Mouse (Mus musculus): ENCODE results near the gene Skp1a. TPM values are rescaled to one million over a fixed set of nuclear protein-coding genes. Genes with fewer than 3 reads are reported as not detected.

The Skp1a gene
- polyA plus RNA-seq, 1 experiment from 2014 or later = 1,120 TPM

GRCm38 (mm10) chr11:52249452-52249851, 17.7 kb downstream of the Skp1a start:
- Histone ChIP-seq H3K36me3 (ENCODE audit: control insufficient read depth, insufficient read depth, low read length) (peaks cover 9% of the 10 kb centered on the region), H3K4me3 (ENCODE audit: low read depth, low read length) (no peak overlapping the region), H3K27me3 (ENCODE audit: control insufficient read depth, insufficient read depth, low read depth, low read length) (no peaks in the 10 kb centered on the region), H3K27ac (ENCODE audit: low read length) (no peak overlapping the region), H3K4me1 (ENCODE audit: control insufficient read depth, insufficient read depth, low read length) (no peaks in the 10 kb centered on the region), H3K4me2 (ENCODE audit: low read length) (no peak overlapping the region), H3K9ac (ENCODE audit: low read depth, low read length) (no peak overlapping the region), H3K9me3 (replicated peaks; ENCODE audit: control insufficient read depth, low read length, poor library complexity, severe bottlenecking) (no peaks in the 10 kb centered on the region)
- ATAC-seq = no peak
- WGBS = 87% methylated on average over 2 of the region's 2 CpGs

DNA sequence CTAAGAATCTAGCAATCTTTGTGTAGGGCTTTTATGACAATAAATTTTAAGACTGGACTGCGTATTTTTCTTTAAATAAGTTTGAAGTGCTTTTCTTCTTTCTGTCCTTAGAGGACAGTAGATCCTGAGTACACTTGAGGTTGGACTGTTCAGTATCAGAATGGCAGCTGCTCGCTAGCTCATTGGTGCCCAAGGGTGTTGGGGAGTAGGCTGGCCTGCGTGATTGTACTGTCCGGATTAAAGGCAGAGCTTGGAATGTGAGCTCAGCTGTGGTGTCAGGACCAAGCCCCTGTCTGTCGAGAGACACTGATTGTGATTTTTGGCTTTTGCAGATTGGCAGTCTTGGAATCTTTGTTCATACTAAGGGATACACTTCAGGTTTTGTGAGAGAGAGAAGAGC, 20.0 kb downstream of the Skp1a start:
- no peaks in the 10 kb centered on the region for H3K27me3 ChIP-seq (ENCODE audit: control insufficient read depth, insufficient read depth, low read depth, low read length)
- ATAC-seq = no peak
- 69% methylated on average over 5 of the region's 5 CpGs for whole genome bisulfite sequencing
- H3K36me3 ChIP-seq (ENCODE audit: control insufficient read depth, insufficient read depth, low read length) = peaks cover 5% of the 10 kb centered on the region; the same call in 1 of the 2 replicates
- H3K27ac ChIP-seq (ENCODE audit: low read length) = no peak overlapping the region
- H3K4me1 ChIP-seq (ENCODE audit: control insufficient read depth, insufficient read depth, low read length) = no peaks in the 10 kb centered on the region
- no peak overlapping the region for H3K9ac ChIP-seq (ENCODE audit: low read depth, low read length)
- H3K4me2 ChIP-seq (ENCODE audit: low read length) = no peak overlapping the region
- H3K9me3 ChIP-seq (replicated peaks; ENCODE audit: control insufficient read depth, low read length, poor library complexity, severe bottlenecking) = no peaks in the 10 kb centered on the region
- no peak overlapping the region for H3K4me3 ChIP-seq (ENCODE audit: low read depth, low read length)

DNA sequence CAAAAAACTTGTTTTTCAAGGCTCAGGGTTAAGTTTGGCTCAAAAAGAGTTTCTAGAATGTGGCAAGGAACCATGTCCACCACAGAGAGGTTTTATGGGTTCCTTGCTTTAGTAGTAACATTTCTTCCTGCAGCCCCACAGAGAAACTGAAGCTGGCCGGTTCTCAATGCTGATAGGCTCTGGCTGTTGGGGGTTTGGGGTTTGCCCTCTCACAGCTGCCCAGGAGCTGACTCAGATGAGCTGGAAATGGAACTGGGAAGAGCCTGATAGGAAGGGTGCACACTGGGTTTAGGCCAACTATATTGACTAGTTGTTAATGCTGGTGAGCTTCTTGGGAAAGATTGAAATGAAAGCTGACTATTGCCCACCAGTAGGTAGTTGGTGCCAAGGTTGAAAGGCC, 20.9 kb downstream of the Skp1a start:
- no peak for ATAC-seq
- no peaks in the 10 kb centered on the region for H3K27me3 ChIP-seq (ENCODE audit: control insufficient read depth, insufficient read depth, low read depth, low read length)
- peaks cover 5% of the 10 kb centered on the region; the same call in 1 of the 2 replicates for H3K36me3 ChIP-seq (ENCODE audit: control insufficient read depth, insufficient read depth, low read length)
- H3K9me3 ChIP-seq (replicated peaks; ENCODE audit: control insufficient read depth, low read length, poor library complexity, severe bottlenecking) = no peaks in the 10 kb centered on the region
- no peak overlapping the region for H3K4me3 ChIP-seq (ENCODE audit: low read depth, low read length)
- 80% methylated on average over 1 of the region's 1 CpGs for WGBS
- no peak overlapping the region for H3K27ac ChIP-seq (ENCODE audit: low read length)
- no peak overlapping the region for H3K9ac ChIP-seq (ENCODE audit: low read depth, low read length)
- no peak overlapping the region for H3K4me2 ChIP-seq (ENCODE audit: low read length)
- H3K4me1 ChIP-seq (ENCODE audit: control insufficient read depth, insufficient read depth, low read length) = no peaks in the 10 kb centered on the region

DNA sequence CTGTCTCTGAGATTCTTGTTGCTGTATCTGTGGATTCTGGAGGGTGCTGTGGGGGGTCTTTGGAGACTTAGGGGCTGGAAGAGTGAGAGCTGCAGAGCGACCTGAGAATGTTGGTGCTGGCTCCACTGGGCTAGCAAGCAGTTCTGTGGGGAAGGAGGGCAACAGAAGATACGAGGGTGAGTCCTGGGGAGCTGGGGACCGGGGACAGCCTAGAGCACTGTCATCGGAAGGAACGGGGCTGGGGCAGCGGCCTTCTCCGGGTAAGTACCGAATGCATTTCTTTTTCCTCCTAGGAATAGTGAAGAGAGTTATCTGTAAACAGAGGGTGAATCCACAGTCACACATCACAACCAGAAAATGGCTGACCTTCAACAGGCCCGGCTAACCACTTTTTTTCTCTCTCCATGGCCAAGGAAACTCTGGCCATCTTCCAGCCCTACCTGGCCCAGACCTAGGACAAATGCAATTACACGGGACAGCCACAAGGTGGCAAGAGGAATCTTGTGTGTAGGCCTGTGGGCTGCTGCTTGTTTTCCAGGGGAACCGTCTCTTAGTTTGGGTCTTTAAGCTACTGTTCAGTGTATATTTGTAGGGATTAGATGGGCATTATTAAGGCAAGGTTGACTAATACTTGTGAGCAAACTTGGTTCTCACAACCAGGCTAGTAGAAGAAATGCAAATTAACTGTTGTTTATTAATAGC, 22.0 kb downstream of the Skp1a start:
- 66% methylated on average over 11 of the region's 11 CpGs for WGBS

DNA sequence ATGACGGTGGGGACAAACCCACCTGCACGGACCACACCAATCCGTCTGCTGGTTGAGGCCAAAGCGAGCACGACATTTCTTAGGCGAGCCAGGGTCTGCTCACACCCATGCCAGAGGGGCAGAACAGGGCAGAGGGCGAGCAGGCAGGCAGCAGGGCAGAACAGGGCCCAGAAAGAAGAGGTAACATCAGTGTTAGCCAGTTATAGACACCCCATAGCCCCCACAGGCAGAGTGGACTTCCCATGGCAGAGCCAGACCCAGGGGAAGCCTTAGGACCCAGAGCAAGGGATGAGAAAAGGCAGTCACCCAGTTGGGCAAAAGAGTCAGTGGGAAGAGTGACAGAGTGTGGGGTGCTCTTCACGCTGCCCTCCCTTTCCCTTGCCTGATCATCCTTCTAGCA, 23.3 kb downstream of the Skp1a start:
- no peaks in the 10 kb centered on the region for H3K4me1 ChIP-seq (ENCODE audit: control insufficient read depth, insufficient read depth, low read length)
- no peak overlapping the region for H3K27ac ChIP-seq (ENCODE audit: low read length)
- ATAC-seq = no peak
- H3K4me3 ChIP-seq (ENCODE audit: low read depth, low read length) = no peak overlapping the region
- no peaks in the 10 kb centered on the region for H3K27me3 ChIP-seq (ENCODE audit: control insufficient read depth, insufficient read depth, low read depth, low read length)
- H3K9me3 ChIP-seq (replicated peaks; ENCODE audit: control insufficient read depth, low read length, poor library complexity, severe bottlenecking) = no peaks in the 10 kb centered on the region
- no peak overlapping the region for H3K9ac ChIP-seq (ENCODE audit: low read depth, low read length)
- H3K4me2 ChIP-seq (ENCODE audit: low read length) = no peak overlapping the region
- no peaks in the 10 kb centered on the region; the same call in 1 of the 2 replicates for H3K36me3 ChIP-seq (ENCODE audit: control insufficient read depth, insufficient read depth, low read length)
- WGBS = 90% methylated on average over 8 of the region's 8 CpGs

More for the DNA sequence above, 22.0 kb downstream of the Skp1a start:
- no peaks in the 10 kb centered on the region for H3K27me3 ChIP-seq (ENCODE audit: control insufficient read depth, insufficient read depth, low read depth, low read length)
- peaks cover 5% of the 10 kb centered on the region; the same call in 1 of the 2 replicates for H3K36me3 ChIP-seq (ENCODE audit: control insufficient read depth, insufficient read depth, low read length)
- no peak overlapping the region for H3K9ac ChIP-seq (ENCODE audit: low read depth, low read length)
- ATAC-seq = peak; percentile 76; the same call in 1 of the 2 replicates
- no peak overlapping the region for H3K27ac ChIP-seq (ENCODE audit: low read length)
- H3K4me2 ChIP-seq (ENCODE audit: low read length) = no peak overlapping the region
- no peaks in the 10 kb centered on the region for H3K4me1 ChIP-seq (ENCODE audit: control insufficient read depth, insufficient read depth, low read length)
- no peak overlapping the region for H3K4me3 ChIP-seq (ENCODE audit: low read depth, low read length)
- H3K9me3 ChIP-seq (replicated peaks; ENCODE audit: control insufficient read depth, low read length, poor library complexity, severe bottlenecking) = no peaks in the 10 kb centered on the region

DNA sequence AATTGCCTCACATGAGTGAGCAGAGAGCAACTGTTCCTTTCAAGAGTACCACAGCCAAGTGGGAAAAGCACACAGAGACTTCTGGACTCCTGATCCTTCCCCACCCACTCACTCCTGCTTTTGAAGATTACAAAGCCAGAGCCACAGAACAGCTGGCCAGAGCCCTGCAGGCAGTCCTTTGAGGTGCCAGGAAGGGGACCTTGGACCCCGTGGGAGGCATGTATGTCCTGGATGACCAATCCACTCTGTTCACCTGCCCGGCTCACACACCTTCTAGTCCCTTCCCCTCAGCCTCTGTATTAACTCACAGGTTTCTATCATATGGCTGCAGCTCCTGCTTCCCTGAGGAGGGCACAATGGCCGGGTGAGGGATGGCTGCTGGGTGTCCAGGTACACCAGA, 25.6 kb downstream of the Skp1a start:
- 89% methylated on average over 3 of the region's 3 CpGs for WGBS
- no peak for ATAC-seq

GRCm38 (mm10) chr11:52258711-52259110, 26.9 kb downstream of the Skp1a start:
- Histone ChIP-seq H3K4me3 (ENCODE audit: low read depth, low read length) (no peak overlapping the region), H3K9me3 (replicated peaks; ENCODE audit: control insufficient read depth, low read length, poor library complexity, severe bottlenecking) (no peaks in the 10 kb centered on the region), H3K4me2 (ENCODE audit: low read length) (no peak overlapping the region), H3K4me1 (ENCODE audit: control insufficient read depth, insufficient read depth, low read length) (no peaks in the 10 kb centered on the region), H3K27ac (ENCODE audit: low read length) (no peak overlapping the region), H3K27me3 (ENCODE audit: control insufficient read depth, insufficient read depth, low read depth, low read length) (no peaks in the 10 kb centered on the region), H3K36me3 (ENCODE audit: control insufficient read depth, insufficient read depth, low read length) (no peaks in the 10 kb centered on the region), H3K9ac (ENCODE audit: low read depth, low read length) (no peak overlapping the region)
- no peak for ATAC-seq
- 76% methylated on average over 5 of the region's 5 CpGs for WGBS

More for the DNA sequence above, 25.6 kb downstream of the Skp1a start:
- H3K9ac ChIP-seq (ENCODE audit: low read depth, low read length) = no peak overlapping the region
- H3K36me3 ChIP-seq (ENCODE audit: control insufficient read depth, insufficient read depth, low read length) = no peaks in the 10 kb centered on the region
- no peaks in the 10 kb centered on the region for H3K9me3 ChIP-seq (replicated peaks; ENCODE audit: control insufficient read depth, low read length, poor library complexity, severe bottlenecking)
- H3K27ac ChIP-seq (ENCODE audit: low read length) = no peak overlapping the region
- H3K27me3 ChIP-seq (ENCODE audit: control insufficient read depth, insufficient read depth, low read depth, low read length) = no peaks in the 10 kb centered on the region
- H3K4me1 ChIP-seq (ENCODE audit: control insufficient read depth, insufficient read depth, low read length) = no peaks in the 10 kb centered on the region
- H3K4me3 ChIP-seq (ENCODE audit: low read depth, low read length) = no peak overlapping the region
- H3K4me2 ChIP-seq (ENCODE audit: low read length) = no peak overlapping the region

DNA sequence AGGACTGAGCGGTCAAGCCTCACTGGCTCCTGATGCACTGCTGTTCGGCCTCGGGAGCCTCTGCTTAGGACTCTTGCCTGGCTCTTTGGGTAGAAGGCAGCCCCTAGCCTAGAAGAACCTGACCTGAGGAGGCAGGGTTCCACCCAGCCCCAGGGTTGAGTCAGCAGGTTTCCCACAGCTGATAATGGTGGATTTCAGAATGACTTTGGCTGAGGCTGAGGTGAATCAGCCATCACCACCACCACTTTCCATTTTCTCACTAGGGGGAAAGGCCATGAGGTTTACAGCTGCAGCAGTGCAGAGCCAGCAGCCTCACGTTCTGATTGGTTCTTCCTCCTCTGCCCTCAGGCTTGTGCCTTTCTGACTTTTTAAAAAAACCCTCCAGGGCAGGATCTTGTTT, 29.1 kb downstream of the Skp1a start:
- WGBS = 65% methylated on average over 4 of the region's 4 CpGs
- H3K4me2 ChIP-seq (ENCODE audit: low read length) = no peak overlapping the region
- H3K27ac ChIP-seq (ENCODE audit: low read length) = no peak overlapping the region
- H3K9ac ChIP-seq (ENCODE audit: low read depth, low read length) = no peak overlapping the region
- no peaks in the 10 kb centered on the region for H3K9me3 ChIP-seq (replicated peaks; ENCODE audit: control insufficient read depth, low read length, poor library complexity, severe bottlenecking)
- no peaks in the 10 kb centered on the region for H3K36me3 ChIP-seq (ENCODE audit: control insufficient read depth, insufficient read depth, low read length)
- no peak overlapping the region for H3K4me3 ChIP-seq (ENCODE audit: low read depth, low read length)
- no peak for ATAC-seq
- no peaks in the 10 kb centered on the region for H3K27me3 ChIP-seq (ENCODE audit: control insufficient read depth, insufficient read depth, low read depth, low read length)
- no peaks in the 10 kb centered on the region for H3K4me1 ChIP-seq (ENCODE audit: control insufficient read depth, insufficient read depth, low read length)

- Histone ChIP-seq H3K4me1 (ENCODE audit: control insufficient read depth, insufficient read depth, low read length) (no peaks in the 10 kb centered on the region), H3K27ac (ENCODE audit: low read length) (no peak overlapping the region), H3K9ac (ENCODE audit: low read depth, low read length) (no peak overlapping the region), H3K36me3 (ENCODE audit: control insufficient read depth, insufficient read depth, low read length) (no peaks in the 10 kb centered on the region), H3K4me3 (ENCODE audit: low read depth, low read length) (no peak overlapping the region), H3K9me3 (replicated peaks; ENCODE audit: control insufficient read depth, low read length, poor library complexity, severe bottlenecking) (no peaks in the 10 kb centered on the region), H3K27me3 (ENCODE audit: control insufficient read depth, insufficient read depth, low read depth, low read length) (no peaks in the 10 kb centered on the region), H3K4me2 (ENCODE audit: low read length) (no peak overlapping the region)
- ATAC-seq = no peak
- WGBS = 61% methylated on average over 5 of the region's 5 CpGs
Observed at GRCm38 (mm10) chr11:52261937-52262336, 30.1 kb downstream of the Skp1a start.

Data from midbrain, embryonic 16.5 days (tissue).